Mouse (Mus musculus) G1E (cell line): ENCODE data around the gene Tln1.

ENCODE experiments used
- CTCF ChIP-seq: IDR thresholded peaks from 2 replicates; pipeline ENCODE4 v1.5.1; 2012; ENCODE audit warnings: low read depth, low read length, inconsistent platforms, mixed read lengths
- GATA1 ChIP-seq: IDR thresholded peaks from 2 replicates; pipeline ENCODE4 v1.6.1; 2012; ENCODE audit warnings: borderline replicate concordance, low read length, inconsistent platforms, mixed read lengths
- POLR2AphosphoS5 ChIP-seq: IDR thresholded peaks from 2 replicates; pipeline ENCODE4 v1.6.1; 2012; ENCODE audit warnings: low read depth, low read length, inconsistent platforms; ENCODE audit not compliant: insufficient replicate concordance
- TAL1 ChIP-seq: conservative IDR thresholded peaks from 2 replicates; pipeline ENCODE4 v1.6.1; 2012; ENCODE audit warnings: low read depth, low read length, inconsistent platforms, mixed read lengths

DNA sequence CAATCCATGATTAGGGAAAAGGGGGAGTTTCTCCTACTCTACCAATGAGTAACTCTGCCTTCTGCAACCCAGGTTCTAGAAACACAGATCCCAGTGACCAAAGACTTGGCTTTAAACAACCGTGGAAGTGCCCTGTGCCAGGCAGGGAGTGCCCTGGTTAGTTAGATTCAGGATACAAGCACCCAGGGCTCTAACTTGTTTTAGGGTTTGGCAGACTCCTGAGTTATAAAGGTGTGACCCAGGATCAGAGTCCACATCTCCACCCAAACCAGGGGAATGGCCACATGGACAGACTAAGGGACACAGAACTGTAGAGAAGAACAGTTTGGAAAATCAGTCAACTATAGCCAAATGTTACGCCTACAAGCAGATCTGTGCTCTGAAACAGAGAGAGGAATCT lies 59.5 kb downstream of the Tln1 start:
- TF ChIP-seq CTCF (no peak), GATA1 (no peak), TAL1 (no peak), POLR2AphosphoS5 (no peak)
